Mouse (Mus musculus) liver, postnatal 0 days (tissue): Measurements from ENCODE around the gene Avpr1b.

Experiments
- CTCF ChIP-seq: sonication (generic); IDR thresholded peaks from 2 replicates; pipeline ENCODE4 v1.5.1; 2016; ENCODE audit warnings: antibody characterized with exemption, low read depth
- EP300 ChIP-seq: IDR thresholded peaks from 2 replicates; pipeline ENCODE4 v1.6.1; 2016; ENCODE audit warnings: antibody characterized with exemption, low read depth, mild to moderate bottlenecking

GRCm38 (mm10) chr1:131569721-131570120 lies 29.3 kb upstream of the Avpr1b start:
- no peak for TF ChIP-seq CTCF
- TF ChIP-seq EP300: no peak
